Comparison of ENCODE assay signal across 9 mouse cellular contexts in the genomic region with DNA sequence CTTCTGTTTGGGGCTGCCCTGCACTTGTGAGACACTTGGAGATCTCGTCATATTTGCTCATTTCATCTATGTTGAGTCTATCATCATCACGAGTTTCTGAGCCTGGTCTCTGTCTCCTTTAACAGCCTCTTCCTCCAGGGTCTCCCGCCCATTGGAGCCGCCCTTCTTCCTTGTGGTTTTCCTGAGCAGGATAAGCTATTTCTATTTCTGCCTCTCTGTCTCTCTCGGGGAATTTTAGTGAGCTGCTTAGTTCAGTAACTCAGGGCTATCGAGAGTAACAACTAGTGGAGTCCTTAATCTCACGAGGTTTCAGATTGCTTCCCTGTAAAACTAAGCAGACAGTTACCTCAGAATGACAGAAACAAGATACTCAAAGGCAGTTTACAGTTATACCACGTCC. TPM values are rescaled to one million over a fixed set of nuclear protein-coding genes. Genes with fewer than 3 reads are reported as not detected.
DNase-seq lines count a peak whose midpoint lies in the region; ATAC-seq and TF ChIP-seq lines count a peak whose summit lies in the region.
"Had no signal": no experiment of that assay in that cellular context is flagged by ENCODE, and none has a peak within 500 bp of the region (broad histone marks: within the 10 kb centered on the region; RNA-seq: fewer than 3 reads in every experiment).

No protein-coding gene starts in this region.

- no peak for ATAC-seq in forebrain, embryonic 11.5 days (replicated peaks; ENCODE audit: low FRiP score)
- no peak for ATAC-seq in forebrain, postnatal 0 days
- no peak for ATAC-seq in kidney, embryonic 15.5 days (replicated peaks; ENCODE audit: low FRiP score)
- ATAC-seq in embryonic facial prominence, embryonic 15.5 days (ENCODE audit: insufficient number of reproducible peaks, low FRiP score, low TSS enrichment, low read depth) = no peak
- ATAC-seq in midbrain, embryonic 13.5 days = no peak
- ATAC-seq: Patski had no signal

- DNase-seq in forebrain, embryonic 11.5 days (ENCODE audit: low spot score) = peak; percentile 49
- no peak for DNase-seq in forebrain, postnatal 0 days
- DNase-seq in kidney, adult 2 months = no peak
- DNase-seq in spleen, adult 12 weeks (ENCODE audit: low spot score) = no peak
- no peak for DNase-seq in lung, adult 18-20 months

- no peaks in the 10 kb centered on the region for H3K9me3 ChIP-seq in forebrain, embryonic 11.5 days (ENCODE audit: control insufficient read depth, low read length)
- no peaks in the 10 kb centered on the region for H3K9me3 ChIP-seq in forebrain, postnatal 0 days (ENCODE audit: low read length)
- H3K9me3 ChIP-seq in kidney, embryonic 15.5 days (replicated peaks) = no peaks in the 10 kb centered on the region
- no peaks in the 10 kb centered on the region for H3K9me3 ChIP-seq in embryonic facial prominence, embryonic 15.5 days (replicated peaks)
- no peaks in the 10 kb centered on the region for H3K9me3 ChIP-seq in midbrain, embryonic 13.5 days

- peak overlapping the region; percentile 49; the same call in 1 of the 2 replicates for H3K4me2 ChIP-seq in forebrain, embryonic 11.5 days (ENCODE audit: low read depth, low read length, severe bottlenecking)
- H3K4me2 ChIP-seq in forebrain, postnatal 0 days (ENCODE audit: low read depth) = no peak overlapping the region
- peak overlapping the region; percentile 38 for H3K4me2 ChIP-seq in kidney, embryonic 15.5 days
- H3K4me2 ChIP-seq in embryonic facial prominence, embryonic 15.5 days (replicated peaks) = peak overlapping the region; percentile 13; the same call in 1 of the 2 replicates
- H3K4me2 ChIP-seq in midbrain, embryonic 13.5 days (replicated peaks) = peak overlapping the region; percentile 53; the same call in 1 of the 2 replicates

- TF ChIP-seq CTCF in forebrain, postnatal 0 days (IDR thresholded peaks at IDR 0.05; ENCODE audit: low read depth) = no peak
- TF ChIP-seq CTCF in kidney, adult 2 months (conservative IDR thresholded peaks at IDR 0.05; ENCODE audit: insufficient read depth, insufficient read length, low read depth, low read length) = no peak

- no peak overlapping the region for H3K9ac ChIP-seq in forebrain, embryonic 11.5 days (ENCODE audit: low read length)
- H3K9ac ChIP-seq in forebrain, postnatal 0 days = no peak overlapping the region
- no peak overlapping the region for H3K9ac ChIP-seq in kidney, embryonic 15.5 days
- H3K9ac ChIP-seq in embryonic facial prominence, embryonic 15.5 days = no peak overlapping the region
- H3K9ac ChIP-seq in midbrain, embryonic 13.5 days (replicated peaks) = no peak overlapping the region

- H3K27ac ChIP-seq in forebrain, embryonic 11.5 days (ENCODE audit: low read depth, low read length) = no peak overlapping the region
- no peak overlapping the region for H3K27ac ChIP-seq in forebrain, postnatal 0 days (ENCODE audit: low read depth, low read length)
- no peak overlapping the region for H3K27ac ChIP-seq in kidney, embryonic 15.5 days
- H3K27ac ChIP-seq in kidney, adult 2 months (ENCODE audit: insufficient read depth, low read depth, low read length) = no peak overlapping the region
- peak overlapping the region; percentile 45; the same call in 1 of the 2 replicates for H3K27ac ChIP-seq in embryonic facial prominence, embryonic 15.5 days (replicated peaks)
- H3K27ac ChIP-seq in midbrain, embryonic 13.5 days = no peak overlapping the region

- H3K27me3 ChIP-seq in forebrain, embryonic 11.5 days (ENCODE audit: control insufficient read depth, insufficient read depth, low read length) = peaks cover 53% of the 10 kb centered on the region
- peaks cover 23% of the 10 kb centered on the region for H3K27me3 ChIP-seq in forebrain, postnatal 0 days (ENCODE audit: insufficient read depth, low read length)
- H3K27me3 ChIP-seq in kidney, embryonic 15.5 days = peaks cover 17% of the 10 kb centered on the region
- H3K27me3 ChIP-seq in kidney, adult 2 months (replicated peaks; ENCODE audit: control insufficient read depth, insufficient read depth, low read length) = no peaks in the 10 kb centered on the region
- H3K27me3 ChIP-seq in embryonic facial prominence, embryonic 15.5 days = no peaks in the 10 kb centered on the region
- H3K27me3 ChIP-seq in midbrain, embryonic 13.5 days = peaks cover 87% of the 10 kb centered on the region
- H3K27me3 ChIP-seq: Patski had no signal

- no peaks in the 10 kb centered on the region for H3K36me3 ChIP-seq in forebrain, embryonic 11.5 days (ENCODE audit: control insufficient read depth, insufficient read depth, low read length)
- no peaks in the 10 kb centered on the region for H3K36me3 ChIP-seq in forebrain, postnatal 0 days (ENCODE audit: insufficient read depth)
- no peaks in the 10 kb centered on the region for H3K36me3 ChIP-seq in kidney, embryonic 15.5 days
- H3K36me3 ChIP-seq in kidney, adult 2 months (ENCODE audit: control insufficient read depth, insufficient read depth, low read length) = no peaks in the 10 kb centered on the region
- no peaks in the 10 kb centered on the region for H3K36me3 ChIP-seq in embryonic facial prominence, embryonic 15.5 days
- H3K36me3 ChIP-seq in midbrain, embryonic 13.5 days = no peaks in the 10 kb centered on the region

- H3K4me1 ChIP-seq in forebrain, embryonic 11.5 days (replicated peaks; ENCODE audit: control insufficient read depth, insufficient read depth, low read length) = peaks cover 28% of the 10 kb centered on the region
- H3K4me1 ChIP-seq in forebrain, postnatal 0 days (ENCODE audit: insufficient read depth) = peaks cover 6% of the 10 kb centered on the region; the same call in 1 of the 2 replicates
- peaks cover 52% of the 10 kb centered on the region for H3K4me1 ChIP-seq in kidney, embryonic 15.5 days
- H3K4me1 ChIP-seq in kidney, adult 2 months (ENCODE audit: control insufficient read depth, insufficient read depth, low read length) = peaks cover 16% of the 10 kb centered on the region
- peaks cover 53% of the 10 kb centered on the region for H3K4me1 ChIP-seq in embryonic facial prominence, embryonic 15.5 days
- peaks cover 49% of the 10 kb centered on the region for H3K4me1 ChIP-seq in midbrain, embryonic 13.5 days (replicated peaks)

- no peak overlapping the region for H3K4me3 ChIP-seq in forebrain, embryonic 11.5 days (ENCODE audit: low read depth, low read length)
- H3K4me3 ChIP-seq in forebrain, postnatal 0 days (ENCODE audit: low read depth, low read length) = no peak overlapping the region
- no peak overlapping the region for H3K4me3 ChIP-seq in kidney, embryonic 15.5 days (replicated peaks)
- no peak overlapping the region for H3K4me3 ChIP-seq in kidney, adult 2 months (ENCODE audit: insufficient read depth, low read depth, low read length)
- no peak overlapping the region for H3K4me3 ChIP-seq in embryonic facial prominence, embryonic 15.5 days (replicated peaks)
- H3K4me3 ChIP-seq in midbrain, embryonic 13.5 days (replicated peaks) = no peak overlapping the region

- no peak for TF ChIP-seq POLR2A in kidney, adult 2 months (IDR thresholded peaks at IDR 0.05; ENCODE audit: low read depth, low read length)

- 17% methylated on average over 8 of the region's 8 CpGs for WGBS in forebrain, embryonic 11.5 days
- 13% methylated on average over 8 of the region's 8 CpGs for WGBS in forebrain, postnatal 0 days
- 16% methylated on average over 8 of the region's 8 CpGs for WGBS in kidney, embryonic 15.5 days
- WGBS in kidney, adult 2 months = 33% methylated on average over 8 of the region's 8 CpGs
- 10% methylated on average over 8 of the region's 8 CpGs for WGBS in embryonic facial prominence, embryonic 15.5 days
- WGBS in midbrain, embryonic 13.5 days = 18% methylated on average over 8 of the region's 8 CpGs

RNA-seq across cellular contexts. Expression of gene Abca4, which starts 1.1 kb away (rescaled TPM):
- polyA plus RNA-seq in forebrain, embryonic 11.5 days (2014; fragmentation: Nextera tagmentation; extraction: Ambion mirVana) = 1.5 and 1.8 TPM in 2 replicates
- 3.1 and 4.1 TPM in 2 replicates for total RNA-seq in forebrain, postnatal 0 days (2014; rRNA removed)
- 0.94 and 1.1 TPM in 2 replicates for polyA plus RNA-seq in forebrain, postnatal 0 days (2015; fragmentation: Nextera tagmentation; extraction: Ambion mirVana)
- polyA plus RNA-seq in kidney, embryonic 15.5 days (2015; fragmentation: Nextera tagmentation; extraction: Ambion mirVana) = 0.70 and 0.72 TPM in 2 replicates
- polyA plus RNA-seq in kidney, adult 2 months (2012; rRNA removed) = 8.2 and 9.9 TPM in 2 replicates
- 1.3 and 1.6 TPM in 2 replicates for polyA plus RNA-seq in embryonic facial prominence, embryonic 15.5 days (2015; fragmentation: Nextera tagmentation; extraction: Ambion mirVana)
- polyA plus RNA-seq in midbrain, embryonic 13.5 days (2015; fragmentation: Nextera tagmentation; extraction: Ambion mirVana) = 0.49 and 1.3 TPM in 2 replicates
